Mouse (Mus musculus) cerebellum, postnatal 25 days (tissue): Measurements from ENCODE around the gene Rai1.

Experiments
- DNase-seq, 2 experiments: peaks; one replicate each; pipeline ENCODE4 v3.0.0; 2021; ENCODE audit warnings: mixed read lengths in 2 of 2

The Rai1 gene

DNA sequence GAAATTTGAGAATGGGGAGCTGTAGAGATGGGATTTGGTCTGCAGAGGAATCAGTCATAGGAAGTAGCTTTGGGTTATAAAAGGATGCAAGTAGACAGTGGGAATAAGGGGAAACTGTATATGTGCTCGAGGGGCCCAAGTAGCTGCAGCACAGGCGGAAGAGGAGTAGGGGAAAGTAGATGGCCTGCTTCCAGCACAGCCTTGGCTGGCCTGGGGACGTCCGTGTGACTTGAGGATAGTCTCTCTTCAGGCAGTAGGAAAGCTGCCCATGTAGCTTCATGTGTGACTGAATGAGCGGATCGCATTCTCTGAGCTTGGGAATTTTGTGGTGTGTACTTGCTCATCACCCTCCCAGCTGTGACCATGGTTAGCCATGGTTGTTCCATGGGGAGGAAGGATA, 59.6 kb downstream of the Rai1 start:
- no peak for DNase-seq

DNA sequence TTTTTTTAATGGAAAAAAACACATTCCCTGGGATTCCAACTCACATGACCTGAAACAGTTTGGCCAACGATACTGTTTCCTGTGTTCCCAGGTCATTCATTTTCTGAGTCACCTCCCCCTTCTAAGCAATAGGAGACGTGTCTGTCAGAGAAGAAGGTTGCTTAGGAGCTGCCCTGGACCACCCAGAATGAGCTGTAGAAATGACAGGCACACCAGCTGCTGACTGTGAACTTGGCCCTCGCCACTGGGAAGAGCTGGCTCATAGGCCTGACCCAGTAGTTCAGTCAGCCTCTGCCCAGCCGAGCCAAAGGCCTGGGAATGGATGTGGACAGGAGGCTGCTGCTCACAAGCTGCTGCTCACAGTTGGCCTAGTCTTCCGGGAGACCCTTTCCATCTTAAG, 60.3 kb downstream of the Rai1 start:
- DNase-seq: peak in 1 of 2 experiments; percentile 43

- no peak for DNase-seq
Measured at GRCm38 (mm10) chr11:60168780-60169179, 64.0 kb downstream of the Rai1 start.

- peak in 1 of 2 experiments; percentile 17 for DNase-seq
Measured at GRCm38 (mm10) chr11:60172074-60172473, 67.3 kb downstream of the Rai1 start.

GRCm38 (mm10) chr11:60173606-60174184, 68.9 kb downstream of the Rai1 start:
- DNase-seq: peak in 1 of 2 experiments; percentile 47

DNA sequence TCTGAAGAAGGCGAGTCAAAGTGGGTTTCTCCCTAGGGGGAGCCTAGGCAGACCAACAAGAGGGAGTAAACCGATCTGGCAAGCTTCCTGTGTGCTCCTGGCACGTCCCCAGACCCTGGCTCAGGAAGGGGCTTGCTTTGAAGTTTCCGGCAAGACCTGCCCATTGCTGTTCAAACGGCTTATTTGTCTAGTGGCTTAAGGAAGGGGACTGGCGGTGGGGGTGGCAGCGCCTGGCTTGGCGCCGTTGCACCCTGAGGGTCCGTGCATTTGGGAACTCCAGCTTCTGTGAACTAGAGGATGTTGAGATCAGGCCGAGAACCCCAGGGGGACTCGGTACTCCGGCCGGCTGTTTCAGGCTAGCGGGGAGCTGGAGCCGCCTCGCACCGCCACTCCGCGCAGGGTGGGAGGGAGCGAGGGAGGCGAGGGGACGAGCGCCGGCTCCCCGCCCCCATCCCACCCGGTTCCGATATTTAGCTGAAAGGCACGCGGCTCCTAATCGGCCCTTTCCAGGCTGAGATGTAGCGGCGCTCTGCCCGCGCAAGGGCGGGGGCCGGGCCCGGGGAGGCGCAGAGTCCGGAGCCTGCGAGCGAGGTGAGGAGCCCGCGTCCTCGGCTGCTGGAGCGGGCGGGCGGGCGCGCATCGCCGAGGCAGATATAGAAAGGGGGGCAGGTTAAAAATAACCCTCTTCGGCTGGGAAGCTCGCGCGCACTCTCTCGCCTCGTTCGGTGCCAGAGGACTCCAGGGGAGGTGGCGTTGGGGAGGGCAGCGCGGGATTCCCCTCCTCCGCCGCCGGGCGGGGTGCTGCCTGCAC, 70.8 kb downstream of the Rai1 start:
- peak; percentile 86 to 89 for DNase-seq

DNA sequence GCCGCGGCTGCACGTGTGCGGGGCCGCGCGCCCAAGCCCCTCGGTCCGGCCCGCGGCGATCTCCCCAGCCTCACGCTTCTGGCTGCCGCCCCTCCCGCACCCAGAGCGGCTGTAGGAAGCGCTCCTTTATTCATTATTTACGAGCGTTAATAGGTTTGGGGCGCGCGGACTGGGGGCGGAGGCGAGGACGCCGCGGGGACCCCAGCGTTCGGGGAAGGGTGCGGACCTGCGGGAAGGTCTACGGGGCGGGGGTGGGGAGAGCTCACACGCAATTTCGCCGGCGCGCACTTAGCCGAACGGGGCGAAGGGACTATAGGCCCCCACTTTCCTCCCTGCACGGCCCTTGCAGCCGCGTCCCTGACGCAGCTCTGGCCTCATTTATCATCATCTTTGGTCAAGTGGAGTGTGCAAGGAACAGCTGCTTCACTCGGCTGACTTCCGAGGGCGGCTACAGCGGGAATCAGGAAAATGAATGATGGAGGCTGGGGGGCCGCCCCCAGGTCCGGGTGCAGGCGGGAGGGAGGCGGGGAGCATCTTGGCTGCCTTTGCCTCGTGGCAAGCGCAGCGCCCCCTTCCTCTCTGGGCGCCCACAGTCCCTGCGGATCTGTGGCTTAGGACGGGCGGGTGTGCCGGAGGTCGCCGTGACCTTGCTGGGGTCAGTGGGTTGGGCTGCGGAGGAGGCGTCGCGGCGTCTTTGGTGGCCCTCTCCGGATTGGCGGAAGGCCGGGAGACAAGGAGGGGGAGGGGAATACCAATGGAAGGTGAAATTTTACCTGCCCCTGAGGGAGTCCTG, 71.6 kb downstream of the Rai1 start:
- DNase-seq: peak; percentile 81 to 86

DNA sequence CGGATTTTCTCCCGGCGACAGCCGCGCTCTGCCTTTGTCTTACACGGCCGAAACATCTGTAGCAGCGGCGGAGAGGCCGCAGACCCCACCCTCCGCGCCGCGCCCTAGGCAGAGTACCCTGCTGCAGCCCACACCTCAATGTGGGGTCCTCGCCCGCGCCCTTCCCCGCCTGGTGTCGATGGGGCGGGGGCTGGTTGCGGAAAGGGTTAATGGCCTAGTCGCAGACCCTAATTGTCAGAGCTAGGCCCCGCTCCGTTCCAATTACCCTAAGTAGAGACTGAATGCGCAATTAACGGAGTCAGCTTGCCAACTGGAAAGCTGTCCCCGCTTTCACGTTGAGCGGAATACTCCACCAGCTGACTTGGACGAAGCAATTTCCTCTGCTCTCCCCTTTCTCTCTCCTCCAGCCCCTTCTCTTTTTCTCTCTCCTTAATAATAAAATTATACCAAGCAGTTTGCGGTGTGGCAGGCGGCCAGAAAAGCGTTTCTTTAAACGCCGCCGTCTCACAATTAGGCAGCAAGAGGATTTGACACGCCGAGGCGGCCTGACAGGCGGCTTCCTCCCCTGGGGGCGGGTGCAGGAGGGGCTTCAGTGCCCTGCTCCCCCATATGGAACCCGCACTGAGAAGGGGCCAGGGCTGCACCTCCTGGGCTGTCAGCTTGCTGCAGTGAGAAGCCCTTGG, 72.3 kb downstream of the Rai1 start:
- peak; percentile 62 to 70 for DNase-seq

DNA sequence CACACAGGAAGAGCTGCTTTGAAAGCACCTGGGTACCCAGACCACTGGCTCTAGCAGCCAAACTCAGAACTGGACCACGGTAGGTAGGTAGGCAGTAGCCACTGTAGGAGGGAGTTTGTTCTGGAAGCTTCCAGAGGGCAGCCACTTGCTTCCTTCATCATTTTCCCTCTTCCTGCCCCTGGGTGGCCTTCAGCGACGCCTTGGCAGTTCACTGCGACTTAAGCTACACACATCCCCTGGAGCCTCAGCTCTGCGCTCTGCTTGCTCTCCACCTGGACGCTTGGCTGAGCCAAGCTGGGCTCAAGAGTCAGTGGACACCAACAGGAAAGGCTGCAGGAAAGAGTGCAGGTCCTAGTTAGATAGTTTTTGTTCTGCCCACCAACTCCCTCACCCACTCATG, 73.2 kb downstream of the Rai1 start:
- DNase-seq: peak; percentile 49 to 51

DNA sequence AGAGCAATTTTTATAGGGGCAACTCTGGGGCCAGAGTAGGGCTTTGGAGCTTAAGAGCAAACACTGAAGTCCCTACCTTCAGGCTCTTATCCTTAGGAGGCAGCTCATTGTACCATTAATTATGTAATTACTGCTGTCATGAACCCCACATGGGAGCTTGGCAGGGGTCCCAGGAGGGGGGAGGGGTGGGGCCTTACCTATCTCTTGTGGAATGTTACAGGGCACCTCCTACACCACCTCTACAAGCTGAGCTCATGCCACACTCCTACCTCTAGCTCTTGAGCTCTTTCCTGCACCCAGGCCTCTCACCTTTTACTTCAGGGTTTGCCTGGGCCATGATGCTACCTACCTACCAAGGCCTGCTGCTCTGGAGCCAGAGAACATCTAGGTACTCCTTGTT, 73.7 kb downstream of the Rai1 start:
- DNase-seq: peak; percentile 55 to 72

DNA sequence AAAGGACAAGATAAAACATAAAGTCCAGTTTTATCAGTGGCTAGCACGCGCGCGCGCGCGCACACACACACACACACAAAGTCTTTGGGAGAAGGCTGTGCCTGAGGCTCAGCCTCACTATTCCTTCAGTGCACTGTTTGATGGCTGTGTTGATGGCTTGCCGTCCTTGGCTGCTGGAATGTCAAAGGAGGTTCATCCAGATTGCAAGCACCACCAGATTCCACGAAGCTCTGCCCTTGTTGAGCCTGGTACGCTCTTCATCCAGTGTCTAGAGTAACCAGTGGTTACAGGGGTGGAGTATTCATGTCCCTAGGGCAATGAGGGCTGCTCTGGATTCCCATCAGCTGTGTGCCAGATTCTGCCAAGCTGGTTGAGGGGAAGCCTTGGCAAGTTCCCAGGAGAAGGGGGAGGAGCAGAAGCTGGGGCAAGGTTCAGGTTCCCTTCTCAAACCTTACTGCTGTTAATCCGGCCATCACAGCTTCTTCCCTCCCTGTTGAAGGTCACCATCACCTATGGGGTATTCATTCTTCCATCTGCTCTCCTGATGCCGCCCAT, 77.4 kb downstream of the Rai1 start:
- peak in 1 of 2 experiments; percentile 50 for DNase-seq

DNA sequence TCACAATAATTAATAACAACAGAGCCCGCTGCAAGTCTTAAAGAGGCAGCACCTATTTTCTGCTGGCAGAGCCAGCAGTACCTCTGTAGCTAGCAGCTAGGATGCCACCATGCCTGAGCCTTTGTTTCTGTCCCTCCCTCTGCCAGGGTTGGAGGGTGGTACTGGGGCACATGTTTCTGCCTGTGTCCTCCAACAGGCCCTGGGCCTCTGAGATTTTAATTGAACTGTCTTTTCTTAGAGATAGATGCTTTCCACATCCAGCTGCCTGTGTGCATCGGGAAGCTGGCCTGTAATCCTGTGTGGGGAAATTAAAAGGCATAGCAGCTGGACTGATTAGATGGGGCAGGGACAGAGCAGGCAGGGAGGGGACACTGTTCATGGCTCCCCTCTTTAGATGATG, 77.9 kb downstream of the Rai1 start:
- no peak for DNase-seq

DNA sequence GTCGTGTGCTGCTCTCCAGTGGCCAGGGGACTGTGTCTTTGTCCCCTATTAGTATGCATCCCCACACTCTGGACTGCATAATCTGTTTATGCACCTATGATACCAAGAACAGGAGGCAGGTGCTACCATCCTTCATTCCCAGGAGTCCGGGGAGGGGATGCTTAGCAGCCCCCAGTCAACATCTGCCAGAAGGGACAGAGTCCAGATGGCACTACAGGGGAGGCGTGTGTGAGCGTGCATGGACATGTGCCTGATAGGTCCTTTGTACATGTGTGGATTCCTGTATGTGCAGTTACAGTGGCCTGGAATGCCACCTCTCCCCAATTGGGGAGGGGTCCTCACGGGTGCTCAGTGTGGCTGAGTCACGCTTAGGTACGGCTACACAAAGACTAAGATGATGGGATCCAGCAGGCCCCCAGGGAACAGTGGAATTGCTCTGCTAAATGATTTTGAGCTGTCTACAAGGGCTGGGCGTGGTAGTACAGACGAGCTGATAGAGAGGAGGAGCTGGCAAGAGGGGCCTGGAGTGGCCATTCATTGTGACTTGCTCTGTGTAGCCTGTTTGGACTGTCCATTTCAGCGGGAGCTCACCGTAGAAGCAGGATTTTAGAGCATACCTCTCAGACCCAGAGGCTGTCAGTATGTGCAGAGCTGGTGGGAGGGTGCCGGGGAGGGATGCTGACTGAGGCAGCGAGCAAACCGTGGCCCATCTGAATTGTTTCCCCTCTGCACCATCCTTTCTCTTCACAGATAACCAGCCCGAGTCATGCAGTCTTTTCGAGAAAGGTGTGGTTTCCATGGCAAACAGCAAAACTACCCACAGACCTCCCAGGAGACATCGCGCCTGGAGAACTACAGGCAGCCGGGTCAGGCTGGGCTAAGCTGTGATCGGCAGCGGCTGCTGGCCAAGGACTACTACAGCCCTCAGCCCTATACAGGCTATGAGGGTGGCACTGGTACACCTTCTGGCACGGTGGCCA, 79.8 kb downstream of the Rai1 start:
- DNase-seq: peak in 1 of 2 experiments; percentile 38

GRCm38 (mm10) chr11:60185396-60186231, 80.8 kb downstream of the Rai1 start:
- peak; percentile 63 to 75 for DNase-seq

GRCm38 (mm10) chr11:60187070-60187469, 82.3 kb downstream of the Rai1 start:
- DNase-seq: no peak

DNA sequence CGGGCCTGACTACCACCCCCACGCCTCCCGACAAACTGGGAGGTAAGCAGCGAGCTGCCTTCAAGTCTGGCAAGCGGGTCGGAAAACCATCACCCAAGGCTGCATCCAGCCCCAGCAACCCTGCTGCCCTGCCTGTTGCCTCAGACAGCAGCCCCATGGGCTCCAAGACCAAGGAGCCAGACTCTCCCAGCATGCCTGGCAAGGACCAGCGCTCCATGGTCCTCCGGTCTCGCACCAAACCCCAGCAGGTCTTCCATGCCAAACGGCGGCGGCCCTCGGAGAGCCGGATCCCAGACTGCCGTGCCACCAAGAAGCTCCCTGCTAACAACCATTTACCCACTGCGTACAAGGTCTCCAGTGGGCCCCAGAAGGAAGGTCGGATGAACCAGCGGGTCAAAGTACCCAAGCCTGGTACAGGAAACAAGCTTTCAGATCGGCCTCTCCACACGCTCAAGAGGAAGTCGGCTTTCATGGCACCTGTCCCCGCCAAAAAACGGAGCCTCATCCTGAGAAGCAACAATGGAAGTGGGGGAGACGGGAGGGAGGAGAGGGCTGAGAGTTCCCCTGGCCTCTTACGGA, 83.6 kb downstream of the Rai1 start:
- DNase-seq: peak; percentile 52 to 57

DNA sequence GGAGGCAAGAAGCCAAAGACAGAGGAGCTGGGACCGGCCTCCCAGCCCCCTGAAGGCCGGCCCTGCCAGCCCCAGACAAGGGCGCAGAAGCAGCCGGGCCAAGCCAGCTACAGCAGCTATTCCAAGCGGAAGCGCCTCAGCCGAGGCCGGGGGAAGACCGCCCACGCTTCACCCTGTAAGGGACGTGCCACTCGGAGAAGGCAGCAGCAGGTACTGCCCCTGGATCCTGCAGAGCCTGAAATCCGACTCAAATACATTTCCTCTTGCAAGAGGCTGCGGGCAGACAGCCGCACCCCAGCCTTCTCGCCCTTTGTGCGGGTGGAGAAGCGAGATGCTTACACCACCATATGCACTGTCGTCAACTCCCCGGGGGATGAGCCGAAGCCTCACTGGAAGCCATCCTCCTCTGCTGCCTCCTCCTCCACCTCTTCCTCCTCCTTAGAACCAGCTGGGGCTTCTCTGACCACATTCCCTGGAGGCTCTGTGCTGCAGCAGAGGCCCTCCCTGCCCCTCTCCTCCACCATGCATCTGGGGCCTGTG, 84.8 kb downstream of the Rai1 start:
- DNase-seq: peak in 1 of 2 experiments; percentile 45

- no peak for DNase-seq
Measured at GRCm38 (mm10) chr11:60190055-60190641, 85.3 kb downstream of the Rai1 start.

- DNase-seq: no peak
Measured at GRCm38 (mm10) chr11:60192534-60192933, 87.7 kb downstream of the Rai1 start.
